Mouse (Mus musculus): ENCODE results near the gene Esrrg. TPM values are rescaled to one million over a fixed set of nuclear protein-coding genes. Genes with fewer than 3 reads are reported as not detected.

Gene Esrrg
- polyA plus RNA-seq, 1 experiment = 0.27 TPM

DNA sequence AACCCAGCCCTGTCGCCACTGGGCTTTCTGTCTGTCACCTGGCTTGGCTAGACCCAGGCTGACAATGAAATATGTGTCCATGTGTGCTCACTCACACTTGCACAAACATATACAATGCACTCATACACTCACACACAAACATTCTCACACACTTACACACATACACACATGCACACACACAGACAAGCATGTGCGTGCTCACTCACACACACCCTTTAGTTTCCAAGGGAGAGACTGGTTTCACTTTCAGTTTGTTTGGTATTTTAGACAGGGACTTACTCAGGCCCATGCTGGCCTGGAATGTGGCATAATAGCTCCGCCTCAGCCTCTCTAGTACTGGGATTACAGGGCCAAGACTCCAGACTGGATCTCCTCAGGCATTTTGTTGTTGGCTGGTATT, 447.3 kb downstream of the Esrrg start:
- no peaks in the 10 kb centered on the region for H3K27me3 ChIP-seq (ENCODE audit: control insufficient read depth, insufficient read depth, low read length)
- WGBS = 61% methylated on average over 3 of the region's 3 CpGs
- no peak for DNase-seq (ENCODE audit: low read depth in 1 of 2, low spot score in 2 of 2)
- H3K36me3 ChIP-seq (ENCODE audit: control insufficient read depth, insufficient read depth, low read length) = no peaks in the 10 kb centered on the region
- H3K4me3 ChIP-seq (ENCODE audit: extremely low read depth, insufficient read depth, insufficient read length) = no peak overlapping the region
- no peaks in the 10 kb centered on the region for H3K4me1 ChIP-seq (ENCODE audit: control insufficient read depth, insufficient read depth, insufficient read length)
- TF ChIP-seq CTCF (IDR thresholded peaks at IDR 0.05; ENCODE audit: extremely low read depth, insufficient read depth, insufficient read length, insufficient replicate concordance) (no peak), POLR2A (IDR thresholded peaks at IDR 0.05; ENCODE audit: low read depth, low read length) (no peak)
- no peak overlapping the region for H3K27ac ChIP-seq (ENCODE audit: insufficient read depth, low read length)

DNA sequence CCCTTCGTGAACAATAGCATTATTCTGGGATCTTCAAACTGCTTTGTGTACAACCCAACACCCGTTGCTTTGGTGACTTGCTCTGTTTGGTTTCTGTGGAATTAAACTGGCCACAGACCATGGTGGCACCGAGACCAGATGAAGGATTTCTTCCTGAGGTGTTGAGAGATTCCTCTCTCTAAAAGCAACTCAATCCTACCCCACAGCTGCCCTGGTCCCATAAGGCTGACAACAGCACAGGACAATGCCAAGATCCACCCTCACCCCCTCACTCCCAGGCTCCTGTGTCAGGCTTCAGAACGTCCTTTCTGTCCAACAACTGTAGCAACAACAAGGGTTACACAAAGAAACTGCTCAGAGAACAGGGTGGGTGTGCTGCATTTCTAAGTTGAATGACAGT, 449.3 kb downstream of the Esrrg start:
- Histone ChIP-seq H3K36me3 (ENCODE audit: control insufficient read depth, insufficient read depth, low read length) (no peaks in the 10 kb centered on the region), H3K27ac (ENCODE audit: insufficient read depth, low read length) (no peak overlapping the region), H3K4me1 (ENCODE audit: control insufficient read depth, insufficient read depth, insufficient read length) (no peaks in the 10 kb centered on the region), H3K4me3 (ENCODE audit: extremely low read depth, insufficient read depth, insufficient read length) (no peak overlapping the region), H3K27me3 (ENCODE audit: control insufficient read depth, insufficient read depth, low read length) (no peaks in the 10 kb centered on the region)
- no peak for TF ChIP-seq CTCF (IDR thresholded peaks at IDR 0.05; ENCODE audit: extremely low read depth, insufficient read depth, insufficient read length, insufficient replicate concordance)
- TF ChIP-seq POLR2A (IDR thresholded peaks at IDR 0.05; ENCODE audit: low read depth, low read length) = no peak
- WGBS = 73% methylated on average over 4 of the region's 4 CpGs
- DNase-seq (ENCODE audit: low read depth in 1 of 2, low spot score in 2 of 2) = no peak

DNA sequence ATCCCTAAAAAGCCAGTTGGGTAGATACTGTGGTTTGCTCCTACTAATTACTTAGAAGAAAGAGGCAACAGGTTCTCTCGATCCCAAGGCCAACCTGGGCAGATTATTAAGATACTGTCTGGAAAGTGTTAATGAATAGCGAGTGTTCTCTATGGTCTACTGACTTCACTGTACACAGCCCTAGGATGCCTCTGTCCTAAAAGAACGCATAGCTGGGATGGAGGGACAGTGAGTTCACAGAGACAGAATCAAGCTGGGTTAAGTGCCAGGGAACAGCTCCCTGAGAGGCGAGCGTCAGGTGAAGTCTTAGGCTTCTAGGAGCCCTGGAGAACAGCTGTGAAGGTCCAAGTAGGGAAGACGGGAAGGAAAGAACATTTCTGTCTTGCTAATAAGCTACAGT, 450.4 kb downstream of the Esrrg start:
- Histone ChIP-seq H3K27ac (ENCODE audit: insufficient read depth, low read length) (no peak overlapping the region), H3K4me1 (ENCODE audit: control insufficient read depth, insufficient read depth, insufficient read length) (no peaks in the 10 kb centered on the region), H3K27me3 (ENCODE audit: control insufficient read depth, insufficient read depth, low read length) (no peaks in the 10 kb centered on the region), H3K36me3 (ENCODE audit: control insufficient read depth, insufficient read depth, low read length) (no peaks in the 10 kb centered on the region), H3K4me3 (ENCODE audit: extremely low read depth, insufficient read depth, insufficient read length) (no peak overlapping the region)
- DNase-seq (ENCODE audit: low read depth in 1 of 2, low spot score in 2 of 2) = no peak
- no peak for TF ChIP-seq POLR2A (IDR thresholded peaks at IDR 0.05; ENCODE audit: low read depth, low read length)
- no peak for TF ChIP-seq CTCF (IDR thresholded peaks at IDR 0.05; ENCODE audit: extremely low read depth, insufficient read depth, insufficient read length, insufficient replicate concordance)
- WGBS = 85% methylated on average over 6 of the region's 6 CpGs

DNA sequence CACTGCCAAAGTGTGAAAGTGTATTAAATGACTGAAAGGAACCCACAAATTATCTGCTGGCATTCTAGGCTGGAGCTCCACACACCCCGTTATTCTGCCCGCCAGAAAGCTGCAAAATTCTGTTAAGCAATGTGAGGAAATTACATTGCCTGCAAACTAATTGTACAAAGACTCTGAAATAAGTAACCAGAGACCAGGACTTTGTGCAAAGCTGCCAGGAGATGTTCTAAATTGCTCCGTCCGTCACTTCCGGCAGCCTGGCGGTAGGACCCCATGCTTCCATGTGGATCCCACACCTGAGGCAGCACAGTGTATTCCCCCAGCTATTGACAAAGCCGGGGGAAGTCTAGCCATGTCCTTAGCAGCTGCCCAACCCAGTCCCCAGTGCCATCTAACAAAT, 451.9 kb downstream of the Esrrg start:
- 95% methylated on average over 7 of the region's 7 CpGs for WGBS

DNA sequence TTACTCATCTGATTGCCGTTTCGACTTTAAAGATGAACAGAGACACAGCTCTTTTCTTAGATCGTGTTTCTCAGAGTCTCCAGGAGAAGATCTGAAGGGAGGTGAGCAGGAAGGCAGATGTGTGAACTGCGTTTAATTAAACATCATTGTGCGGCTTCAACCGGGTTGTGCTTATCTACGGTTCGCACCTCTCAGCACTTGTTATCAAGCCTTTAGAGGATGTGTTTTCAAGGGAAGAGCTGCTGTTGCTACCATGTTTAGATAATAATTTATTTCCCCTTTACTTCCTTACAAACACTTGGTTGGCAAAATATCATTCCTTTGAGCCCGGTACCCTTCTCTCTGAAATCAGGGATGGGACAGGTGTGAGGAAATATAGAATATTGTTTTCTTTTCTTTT, 460.2 kb downstream of the Esrrg start:
- TF ChIP-seq CTCF (IDR thresholded peaks at IDR 0.05; ENCODE audit: extremely low read depth, insufficient read depth, insufficient read length, insufficient replicate concordance) (no peak), POLR2A (IDR thresholded peaks at IDR 0.05; ENCODE audit: low read depth, low read length) (no peak)
- H3K27ac ChIP-seq (ENCODE audit: insufficient read depth, low read length) = no peak overlapping the region
- H3K36me3 ChIP-seq (ENCODE audit: control insufficient read depth, insufficient read depth, low read length) = no peaks in the 10 kb centered on the region
- DNase-seq (ENCODE audit: low read depth in 1 of 2, low spot score in 2 of 2) = no peak
- no peaks in the 10 kb centered on the region for H3K4me1 ChIP-seq (ENCODE audit: control insufficient read depth, insufficient read depth, insufficient read length)
- no peak overlapping the region for H3K4me3 ChIP-seq (ENCODE audit: extremely low read depth, insufficient read depth, insufficient read length)
- no peaks in the 10 kb centered on the region for H3K27me3 ChIP-seq (ENCODE audit: control insufficient read depth, insufficient read depth, low read length)
- 82% methylated on average over 9 of the region's 9 CpGs for WGBS

More for the DNA sequence above, 451.9 kb downstream of the Esrrg start:
- H3K36me3 ChIP-seq (ENCODE audit: control insufficient read depth, insufficient read depth, low read length) = no peaks in the 10 kb centered on the region
- no peaks in the 10 kb centered on the region for H3K4me1 ChIP-seq (ENCODE audit: control insufficient read depth, insufficient read depth, insufficient read length)
- TF ChIP-seq POLR2A (IDR thresholded peaks at IDR 0.05; ENCODE audit: low read depth, low read length) = no peak
- TF ChIP-seq CTCF (IDR thresholded peaks at IDR 0.05; ENCODE audit: extremely low read depth, insufficient read depth, insufficient read length, insufficient replicate concordance) = no peak
- no peak for DNase-seq (ENCODE audit: low read depth in 1 of 2, low spot score in 2 of 2)
- no peak overlapping the region for H3K27ac ChIP-seq (ENCODE audit: insufficient read depth, low read length)
- H3K27me3 ChIP-seq (ENCODE audit: control insufficient read depth, insufficient read depth, low read length) = no peaks in the 10 kb centered on the region
- no peak overlapping the region for H3K4me3 ChIP-seq (ENCODE audit: extremely low read depth, insufficient read depth, insufficient read length)

DNA sequence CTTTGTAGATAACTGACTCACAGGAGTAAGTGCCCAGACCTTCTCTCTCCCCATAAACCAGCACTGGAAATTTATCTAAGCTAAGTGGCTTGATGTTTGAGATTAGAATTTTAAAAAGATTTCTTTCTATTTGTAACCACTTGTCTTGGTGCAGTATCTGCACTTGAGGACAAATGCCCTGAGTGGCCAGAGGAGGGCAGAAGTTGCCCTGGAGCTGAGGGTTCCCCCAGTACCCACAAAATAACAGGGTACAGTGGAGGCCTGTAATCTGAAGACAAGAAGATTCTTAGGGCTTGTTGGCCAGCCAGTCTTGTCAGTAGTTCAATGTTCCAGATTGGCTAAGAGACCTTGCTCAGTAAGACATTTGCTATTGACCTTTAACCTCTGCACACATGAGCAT, 461.3 kb downstream of the Esrrg start:
- no peaks in the 10 kb centered on the region for H3K4me1 ChIP-seq (ENCODE audit: control insufficient read depth, insufficient read depth, insufficient read length)
- no peak overlapping the region for H3K27ac ChIP-seq (ENCODE audit: insufficient read depth, low read length)
- no peak for DNase-seq (ENCODE audit: low read depth in 1 of 2, low spot score in 2 of 2)
- H3K36me3 ChIP-seq (ENCODE audit: control insufficient read depth, insufficient read depth, low read length) = no peaks in the 10 kb centered on the region
- no peak overlapping the region for H3K4me3 ChIP-seq (ENCODE audit: extremely low read depth, insufficient read depth, insufficient read length)
- H3K27me3 ChIP-seq (ENCODE audit: control insufficient read depth, insufficient read depth, low read length) = no peaks in the 10 kb centered on the region
- TF ChIP-seq CTCF (IDR thresholded peaks at IDR 0.05; ENCODE audit: extremely low read depth, insufficient read depth, insufficient read length, insufficient replicate concordance) (no peak), POLR2A (IDR thresholded peaks at IDR 0.05; ENCODE audit: low read depth, low read length) (no peak)

DNA sequence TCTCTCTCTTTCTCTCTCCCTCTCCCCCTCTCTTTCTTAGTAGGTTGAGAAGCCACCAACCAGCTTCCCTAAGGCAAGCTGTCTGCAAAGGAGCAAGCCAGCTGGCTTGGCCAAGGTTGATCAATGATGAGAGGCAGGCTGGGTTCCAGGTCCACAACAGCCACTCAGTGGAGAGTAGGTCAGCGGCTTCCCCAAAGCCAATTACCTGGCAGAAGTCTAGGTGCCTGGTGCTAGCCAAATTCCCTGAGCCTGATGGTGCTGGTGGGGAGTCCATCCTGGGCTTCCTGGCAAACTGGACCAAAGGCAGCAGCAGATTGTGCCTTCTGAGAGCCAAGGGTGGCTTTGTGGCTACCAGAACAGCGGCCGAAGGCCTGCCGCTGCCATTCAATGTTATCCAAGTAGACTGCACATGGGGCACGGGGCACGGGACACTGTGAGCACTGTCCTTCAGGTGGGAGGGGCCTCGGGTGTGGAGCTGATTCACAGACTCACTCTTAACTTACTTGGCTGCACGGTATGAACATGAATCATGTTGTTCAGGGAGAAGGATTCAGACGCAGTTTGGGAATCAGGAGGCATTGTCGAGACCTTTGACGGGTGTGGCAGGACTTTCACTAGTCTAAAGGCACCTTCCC, 469.1 kb downstream of the Esrrg start:
- Histone ChIP-seq H3K4me3 (ENCODE audit: extremely low read depth, insufficient read depth, insufficient read length) (no peak overlapping the region), H3K4me1 (ENCODE audit: control insufficient read depth, insufficient read depth, insufficient read length) (no peaks in the 10 kb centered on the region), H3K27ac (ENCODE audit: insufficient read depth, low read length) (no peak overlapping the region), H3K27me3 (ENCODE audit: control insufficient read depth, insufficient read depth, low read length) (no peaks in the 10 kb centered on the region), H3K36me3 (ENCODE audit: control insufficient read depth, insufficient read depth, low read length) (no peaks in the 10 kb centered on the region)
- TF ChIP-seq POLR2A (IDR thresholded peaks at IDR 0.05; ENCODE audit: low read depth, low read length) = no peak
- no peak for DNase-seq (ENCODE audit: low read depth in 1 of 2, low spot score in 2 of 2)
- 95% methylated on average over 11 of the region's 11 CpGs for WGBS
